Mouse (Mus musculus) ovary, adult 2 months (tissue): Measurements from ENCODE around the gene Krtdap. TPM values are rescaled to one million over a fixed set of nuclear protein-coding genes. Genes with fewer than 3 reads are reported as not detected.

ENCODE experiments used
- polyA plus RNA-seq: library from polyadenylated mRNA; depleted of rRNA; stranded (reverse); fragments of >200 nt; gene quantifications from 2 replicates; pipeline ENCODE4 v1.2.3, GENCODE M21; 2012; rRNA removed

Krtdap gene
- not detected in 2 replicates for polyA plus RNA-seq

DNA sequence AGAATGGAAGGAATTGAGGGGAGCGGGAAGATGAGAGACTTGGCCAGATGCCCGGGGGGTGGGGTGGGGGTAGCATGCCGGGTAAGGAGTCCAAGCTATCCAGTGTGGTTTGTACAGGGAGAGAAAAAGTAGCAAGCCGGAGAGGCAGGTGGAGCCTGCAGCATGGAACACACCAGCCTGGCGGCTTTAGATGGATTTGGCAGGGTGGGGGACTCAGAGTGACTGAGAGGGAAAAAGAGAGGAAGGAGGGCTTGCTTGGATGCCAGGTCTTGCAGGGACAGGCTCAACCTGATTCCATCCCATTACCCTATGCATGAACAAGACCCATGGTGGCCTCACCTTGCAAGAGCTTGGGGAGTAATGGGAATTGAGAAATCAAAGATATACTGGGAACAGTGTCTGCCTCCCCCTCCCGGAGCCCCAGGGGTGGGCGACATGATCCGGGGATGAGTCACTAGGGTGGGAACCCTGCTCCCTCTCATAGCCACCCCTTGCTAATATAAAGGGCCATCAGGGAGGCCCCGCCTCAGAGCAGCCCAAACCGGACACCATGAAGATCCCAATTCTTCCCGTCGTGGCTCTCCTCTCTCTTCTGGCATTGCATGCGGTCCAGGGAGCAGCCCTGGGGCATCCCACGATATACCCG, at the start of gene Krtdap:
Krtdap (plus strand) TSS at position 520 of the 646 bp plus-strand sequence.

DNA sequence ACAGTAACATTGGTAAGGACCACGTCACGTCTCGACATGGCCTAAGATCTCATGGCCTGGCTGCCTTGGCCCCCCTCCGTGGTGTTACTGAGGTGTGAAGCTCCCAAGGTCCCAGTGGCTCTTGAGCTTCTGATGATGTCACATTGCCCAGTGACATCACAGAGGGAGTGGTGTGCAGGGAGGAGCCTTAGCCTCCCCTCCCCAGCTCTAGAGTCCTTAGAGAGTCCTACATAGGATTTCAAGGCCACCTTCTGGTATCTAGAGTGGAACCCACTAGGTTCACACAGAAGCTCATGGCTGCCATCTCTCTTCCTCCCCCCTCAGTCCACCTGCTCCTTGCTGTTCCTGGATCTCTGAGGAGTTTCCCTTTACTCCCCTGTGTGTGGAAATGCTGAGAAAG, 44.1 kb upstream of the Krtdap start, which contains the start of gene Gapdhs:
Gapdhs (minus strand) TSS at position 65 of the 400 bp plus-strand sequence.

DNA sequence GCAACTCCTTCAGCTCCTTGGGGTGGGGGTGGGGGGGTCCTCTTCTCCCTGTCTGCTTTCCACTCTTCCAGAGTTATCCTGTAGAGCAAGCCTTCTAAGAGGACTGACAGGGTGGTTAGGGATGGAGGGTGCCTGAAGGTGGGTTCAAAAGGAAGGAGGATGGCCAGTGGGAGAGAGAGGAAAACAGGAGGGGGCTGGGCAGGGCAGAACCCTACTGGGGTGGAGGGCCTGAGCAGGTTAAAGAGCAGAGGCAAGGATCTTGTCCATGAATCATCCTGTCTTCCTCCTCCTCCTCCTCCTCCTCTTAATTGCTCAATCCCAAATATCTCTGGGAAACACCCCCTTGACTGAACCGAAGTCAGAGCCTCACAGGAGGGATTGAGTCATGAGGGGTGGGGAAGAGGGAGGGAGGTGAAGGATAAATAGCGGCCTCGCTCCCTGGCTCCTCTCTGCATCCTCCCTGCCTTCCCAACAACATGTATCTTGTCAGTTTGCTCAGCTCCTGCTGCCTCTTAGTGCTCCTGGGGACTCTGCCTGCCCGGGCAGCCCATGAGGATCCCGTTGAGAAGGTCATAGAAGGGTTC, 36.5 kb upstream of the Krtdap start, which contains the start of gene Sbsn:
Sbsn (plus strand) TSS at position 386 of the 584 bp plus-strand sequence.

DNA sequence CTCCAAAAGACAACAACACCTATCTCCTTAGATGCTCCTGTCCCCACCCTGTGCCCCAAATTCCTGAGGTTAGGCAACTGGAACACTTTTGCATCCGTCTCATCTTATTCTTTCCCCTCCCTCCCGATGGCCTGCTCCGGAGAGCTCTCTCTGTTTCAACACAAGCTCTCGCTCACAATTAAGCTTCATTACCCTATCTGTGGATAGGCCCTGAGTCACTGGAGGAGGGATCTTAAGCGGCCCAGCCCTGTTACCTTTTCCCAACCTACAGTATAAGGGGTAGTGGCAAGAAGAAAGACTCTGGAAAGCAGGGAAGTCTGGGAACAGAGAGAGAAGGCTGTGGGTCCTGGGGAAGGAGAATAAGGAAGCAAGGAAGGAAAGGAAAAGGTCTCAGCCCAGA, 24.2 kb upstream of the Krtdap start, which contains the start of gene Dmkn:
Dmkn (plus strand) TSS at position 301 of the 400 bp plus-strand sequence.

DNA sequence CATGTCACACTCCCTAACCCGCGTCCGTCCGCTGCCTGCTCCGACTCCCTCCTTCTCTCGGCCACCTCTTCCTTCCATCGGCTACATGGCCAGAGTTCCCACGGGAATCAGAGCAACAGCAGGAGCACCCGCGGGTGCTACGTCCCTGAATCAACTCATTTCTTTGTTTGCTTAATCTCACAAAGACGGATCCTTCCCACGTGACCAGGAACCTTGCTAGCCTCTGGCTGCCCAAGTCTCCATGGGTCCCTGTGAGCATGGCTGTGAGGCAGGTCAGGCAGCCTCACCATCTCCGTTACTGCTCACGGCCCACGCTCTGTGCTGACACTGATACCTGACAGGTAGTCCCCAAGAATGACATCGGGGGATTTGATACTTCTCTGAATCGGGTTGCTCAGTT, 36.0 kb downstream of the Krtdap start, which contains the start of gene Ffar2:
Ffar2 (minus strand) TSS at position 101 of the 400 bp plus-strand sequence.

Other genes with a start within 250 kb of the Krtdap start
- 35.0 and 43.0 TPM in 2 replicates for gene Hspb6, start 235.7 kb upstream of the Krtdap start, polyA plus RNA-seq
- 16.8 and 22.1 TPM in 2 replicates for gene Proser3, start 235.6 kb upstream of the Krtdap start, polyA plus RNA-seq
- 38.6 and 52.1 TPM in 2 replicates for gene Lin37, start 228.1 kb upstream of the Krtdap start, polyA plus RNA-seq
- 54.3 and 70.9 TPM in 2 replicates for gene U2af1l4, start 224.6 kb upstream of the Krtdap start, polyA plus RNA-seq
- 1.2 and 1.7 TPM in 2 replicates for gene Gm49396, start 224.6 kb upstream of the Krtdap start, polyA plus RNA-seq
- gene Psenen, start 224.3 kb upstream of the Krtdap start, polyA plus RNA-seq = 84.6 and 110 TPM in 2 replicates
- gene Igflr1, start 222.5 kb upstream of the Krtdap start, polyA plus RNA-seq = 5.7 and 6.6 TPM in 2 replicates
- gene Kmt2b, start 199.2 kb upstream of the Krtdap start, polyA plus RNA-seq = 57.6 and 63.3 TPM in 2 replicates
- gene Zbtb32, start 189.0 kb upstream of the Krtdap start, polyA plus RNA-seq = 0.88 and 1.4 TPM in 2 replicates
- gene Upk1a, start 175.0 kb upstream of the Krtdap start, polyA plus RNA-seq = 174 and 233 TPM in 2 replicates
- gene Cox6b1, start 161.7 kb upstream of the Krtdap start, polyA plus RNA-seq = 216 and 385 TPM in 2 replicates
- not detected in 2 replicates for gene Etv2, start 152.0 kb upstream of the Krtdap start, polyA plus RNA-seq
- gene Rbm42, start 137.6 kb upstream of the Krtdap start, polyA plus RNA-seq = 104 and 110 TPM in 2 replicates
- 17.8 and 20.4 TPM in 2 replicates for gene Haus5, start 122.9 kb upstream of the Krtdap start, polyA plus RNA-seq
- not detected in 2 replicates for gene Pmis2, start 116.3 kb upstream of the Krtdap start, polyA plus RNA-seq
- 1.6 and 4.1 TPM in 2 replicates for gene 2200002J24Rik, start 89.0 kb upstream of the Krtdap start, polyA plus RNA-seq
- 1.9 and 3.4 TPM in 2 replicates for gene Atp4a, start 75.7 kb upstream of the Krtdap start, polyA plus RNA-seq
- 293 and 358 TPM in 2 replicates for gene Tmem147, start 58.4 kb upstream of the Krtdap start, polyA plus RNA-seq
- not detected in 2 replicates for gene Gapdhs, start 44.2 kb upstream of the Krtdap start, polyA plus RNA-seq
- gene Sbsn, start 36.4 kb upstream of the Krtdap start, polyA plus RNA-seq = 7.5 and 9.7 TPM in 2 replicates
- gene Dmkn, start 24.1 kb upstream of the Krtdap start, polyA plus RNA-seq = 36.0 and 40.0 TPM in 2 replicates
- gene Ffar2, start 35.9 kb downstream of the Krtdap start, polyA plus RNA-seq = 5.7 and 6.9 TPM in 2 replicates
- not detected in 2 replicates for gene Ffar3, start 68.3 kb downstream of the Krtdap start, polyA plus RNA-seq
- gene Ffar1, start 73.7 kb downstream of the Krtdap start, polyA plus RNA-seq = 0.02 and 0.07 TPM in 2 replicates
- gene Cd22, start 92.4 kb downstream of the Krtdap start, polyA plus RNA-seq = 1.4 and 1.6 TPM in 2 replicates
- 0.99 and 1.1 TPM in 2 replicates for gene Mag, start 127.0 kb downstream of the Krtdap start, polyA plus RNA-seq
- 3.6 and 6.3 TPM in 2 replicates for gene Hamp2, start 136.8 kb downstream of the Krtdap start, polyA plus RNA-seq
- gene Hamp, start 156.1 kb downstream of the Krtdap start, polyA plus RNA-seq = 2.3 and 5.6 TPM in 2 replicates
- gene Usf2, start 168.9 kb downstream of the Krtdap start, polyA plus RNA-seq = 245 and 388 TPM in 2 replicates
- 139 and 178 TPM in 2 replicates for gene Lsr, start 185.6 kb downstream of the Krtdap start, polyA plus RNA-seq
- gene Fam187b, start 185.9 kb downstream of the Krtdap start, polyA plus RNA-seq = 3.3 and 3.7 TPM in 2 replicates